In the genomic region with DNA sequence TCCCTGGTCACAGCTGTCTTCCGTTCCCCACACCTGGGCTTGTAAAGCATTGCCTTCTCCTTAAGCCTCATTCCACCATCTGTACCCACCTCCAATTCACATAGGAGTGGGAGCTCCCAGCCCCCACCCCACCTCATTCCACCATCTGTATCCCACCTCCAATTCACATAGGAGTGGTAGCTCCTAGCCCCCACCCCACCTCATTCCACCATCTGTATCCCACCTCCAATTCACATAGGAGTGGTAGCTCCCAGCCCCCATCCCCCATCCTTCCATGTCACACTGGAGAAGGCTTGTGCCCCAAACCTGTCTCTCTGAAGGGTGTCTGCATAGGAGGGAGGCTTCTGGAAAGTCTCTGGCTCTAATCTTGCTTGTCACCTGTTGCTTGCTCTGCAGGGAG, we compare ENCODE assay signal across 15 mouse cellular contexts. TPM values are rescaled to one million over a fixed set of nuclear protein-coding genes. Genes with fewer than 3 reads are reported as not detected.
"Had no signal": no experiment of that assay in that cellular context is flagged by ENCODE, and none has a peak within 500 bp of the region (broad histone marks: within the 10 kb centered on the region; RNA-seq: fewer than 3 reads in every experiment).

No protein-coding gene starts in this region.

- H3K27me3 ChIP-seq: kidney, embryonic 15.5 days; liver, embryonic 12.5 days; midbrain, embryonic 12.5 days; neural tube, embryonic 15.5 days had no signal

- H3K4me3 ChIP-seq: kidney, embryonic 15.5 days; liver, embryonic 12.5 days; midbrain, embryonic 12.5 days; myocyte; neural tube, embryonic 15.5 days had no signal

- ATAC-seq: liver, embryonic 12.5 days had no signal

- H3K36me3 ChIP-seq: kidney, embryonic 15.5 days; liver, embryonic 12.5 days; midbrain, embryonic 12.5 days; neural tube, embryonic 15.5 days had no signal

- H3K4me2 ChIP-seq: kidney, embryonic 15.5 days; liver, embryonic 12.5 days; lung, embryonic 14.5 days; midbrain, embryonic 12.5 days; neural tube, embryonic 15.5 days had no signal

- H3K9me3 ChIP-seq: kidney, embryonic 15.5 days; liver, embryonic 12.5 days; midbrain, embryonic 12.5 days; neural tube, embryonic 15.5 days had no signal

- DNase-seq: kidney, adult 18-20 months; right cerebral cortex, adult 18-20 months; right cerebral cortex, postnatal 25 days; thymus, postnatal 36 days had no signal

- H3K27ac ChIP-seq: liver, embryonic 12.5 days; midbrain, embryonic 12.5 days had no signal

- H3K9ac ChIP-seq: kidney, embryonic 15.5 days; liver, embryonic 12.5 days; lung, embryonic 14.5 days; midbrain, embryonic 12.5 days; neural tube, embryonic 15.5 days had no signal

RNA-seq across cellular contexts. Expression of a gene that starts 1.2 kb away (rescaled TPM):
- total RNA-seq: layer of hippocampus, adult 8-10 months; layer of hippocampus, postnatal 14 days; left cerebral cortex, adult 18-20 months; left cerebral cortex, postnatal 10 days had no signal
- polyA plus RNA-seq: liver, embryonic 16.5 days; midbrain, embryonic 12.5 days had no signal
